Mouse (Mus musculus) right cerebral cortex, adult 18-20 months (tissue): ENCODE data around the gene Rexo1.
A peak's percentile ranks its signal among the peaks of the same experiment; 100 is the strongest.

Experiments
- DNase-seq: peaks from one replicate; pipeline ENCODE4 v3.0.0; 2022; ENCODE audit warnings: mixed read lengths

Rexo1 gene

DNA sequence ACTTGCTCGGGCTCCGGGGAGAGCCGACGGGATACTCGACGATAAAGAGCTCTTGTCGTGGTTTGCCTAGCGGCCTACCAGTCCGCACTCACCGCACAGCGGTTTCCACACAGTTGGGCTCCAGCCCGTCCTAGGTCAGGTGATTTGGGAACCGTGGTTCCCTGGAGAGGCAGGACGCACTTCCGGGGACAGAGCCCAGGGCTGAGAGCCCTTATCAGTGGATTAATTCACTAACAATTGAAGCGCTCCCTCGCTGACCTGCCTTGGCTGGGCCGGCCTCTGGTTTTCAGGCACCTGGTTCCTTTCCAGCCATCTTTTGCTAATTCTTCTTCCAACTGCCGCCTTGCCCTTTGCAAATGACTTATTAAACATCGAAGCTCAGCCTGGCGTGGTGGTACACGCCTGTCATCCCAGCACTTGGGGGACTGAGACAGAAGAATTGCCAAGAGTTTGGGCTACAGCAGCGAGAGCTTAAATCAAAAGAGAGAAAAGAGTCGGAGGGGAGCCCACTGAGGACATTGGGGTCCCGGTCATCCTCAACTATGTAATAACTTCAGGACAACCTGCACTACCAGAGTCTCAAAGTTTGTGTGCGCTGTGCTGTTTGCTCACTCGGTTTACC lies 57.6 kb downstream of the Rexo1 start:
- no peak for DNase-seq

DNA sequence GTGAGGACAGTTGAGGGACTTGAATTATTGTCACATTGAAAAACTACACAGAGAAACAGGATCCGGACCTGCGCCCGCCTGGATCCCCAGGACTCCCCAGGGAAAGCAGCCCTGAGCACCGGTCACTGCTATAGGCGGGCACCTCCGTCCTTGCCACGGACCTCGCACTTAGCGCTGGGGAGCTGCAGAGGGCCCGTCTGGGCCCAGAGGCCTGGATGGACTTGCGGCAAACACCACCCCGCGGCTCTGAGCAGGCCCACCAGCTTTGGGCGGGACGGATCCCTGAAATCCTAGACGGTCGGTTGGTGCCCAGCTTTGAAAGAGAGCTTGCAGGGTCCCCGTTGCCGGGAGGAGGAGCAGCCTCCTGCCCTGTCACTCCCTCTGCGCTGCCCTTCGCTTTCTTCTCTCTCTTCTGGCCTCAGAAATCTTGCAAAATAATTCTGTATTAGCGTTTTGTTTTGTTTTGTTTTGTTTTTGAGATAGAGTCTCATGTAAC lies 58.5 kb downstream of the Rexo1 start:
- no peak for DNase-seq

DNA sequence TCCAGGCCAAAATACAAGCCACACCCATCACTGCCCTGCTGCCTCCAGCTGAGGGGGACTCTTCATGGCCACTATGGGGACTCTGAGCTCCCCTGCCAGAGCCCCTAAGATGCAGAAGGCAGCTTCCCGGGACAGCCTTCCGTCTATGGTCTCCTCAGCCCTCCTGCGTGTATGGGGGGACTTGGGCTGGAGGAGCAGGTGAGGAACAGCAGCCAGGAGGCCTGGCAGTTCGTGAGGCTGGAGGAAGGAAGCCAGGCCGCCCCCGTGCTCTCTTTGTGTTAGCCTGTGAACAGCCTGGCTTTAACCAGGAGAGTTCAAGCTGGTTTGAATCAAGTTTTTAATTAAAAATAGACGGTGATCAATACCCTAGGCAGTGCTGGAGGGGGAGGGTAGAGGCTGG lies 59.1 kb downstream of the Rexo1 start:
- DNase-seq, result no peak

DNA sequence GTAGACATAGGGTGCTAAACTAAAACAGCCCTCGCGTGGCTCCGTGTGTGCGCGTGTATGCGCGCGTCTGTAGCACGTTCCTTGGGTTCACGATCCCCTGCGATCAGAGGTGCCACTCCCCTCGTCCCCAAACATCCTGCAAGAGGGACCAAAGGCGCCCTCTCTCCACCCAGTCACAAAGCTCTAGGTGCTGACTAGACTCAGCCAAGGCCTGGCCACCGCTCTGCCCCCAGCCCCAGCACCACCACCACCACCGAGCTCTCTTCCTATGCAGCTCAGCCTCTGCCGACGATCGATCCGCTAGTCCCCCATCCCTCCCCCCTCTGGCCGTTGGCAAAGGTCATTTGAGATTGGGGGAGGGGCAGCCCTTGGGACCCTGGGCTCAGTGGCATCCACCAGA lies 64.9 kb downstream of the Rexo1 start:
- DNase-seq, result no peak

DNA sequence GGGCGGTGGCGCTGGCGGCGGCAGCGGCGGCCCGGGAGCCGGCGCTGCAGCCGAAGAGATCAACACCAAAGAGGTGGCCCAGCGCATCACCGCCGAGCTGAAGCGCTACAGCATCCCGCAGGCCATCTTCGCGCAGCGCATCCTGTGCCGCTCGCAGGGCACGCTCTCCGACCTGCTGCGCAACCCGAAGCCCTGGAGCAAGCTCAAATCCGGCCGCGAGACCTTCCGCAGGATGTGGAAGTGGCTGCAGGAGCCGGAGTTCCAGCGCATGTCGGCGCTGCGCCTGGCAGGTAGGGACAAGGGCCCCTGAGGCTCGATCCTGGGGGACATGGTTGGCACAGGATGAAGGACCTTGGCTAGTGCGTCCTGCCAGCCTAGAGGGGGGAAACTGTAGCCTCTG lies 65.5 kb downstream of the Rexo1 start:
- DNase-seq, result no peak

DNA sequence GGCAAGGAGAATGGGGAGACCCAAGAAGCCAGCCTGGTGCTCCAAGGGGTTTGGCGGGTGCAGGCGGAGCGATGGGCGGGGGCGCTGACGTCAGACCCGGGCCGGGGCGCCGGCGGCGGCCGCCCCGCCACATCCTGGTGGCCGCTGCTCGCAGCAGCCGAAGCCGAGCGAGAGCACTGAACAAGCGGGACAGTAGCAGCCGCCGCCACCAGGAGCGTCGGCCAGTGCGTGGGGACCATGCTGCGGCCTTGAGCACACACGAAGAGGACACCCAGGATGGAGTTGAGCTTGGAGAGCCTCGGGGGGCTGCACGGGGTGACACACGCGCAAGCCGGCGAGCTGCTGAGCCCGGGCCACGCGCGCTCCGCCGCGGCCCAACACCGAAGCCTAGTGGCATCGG lies 66.6 kb downstream of the Rexo1 start, which contains the start of gene Onecut3:
Gene Onecut3 (plus strand): TSS at position 104 of the 400 bp plus-strand sequence.
- peak; percentile 10 for DNase-seq
